Mouse (Mus musculus): ENCODE results near the gene Inpp4b. TPM values are rescaled to one million over a fixed set of nuclear protein-coding genes. Genes with fewer than 3 reads are reported as not detected.

The Inpp4b gene
- polyA plus RNA-seq, 1 experiment = not detected

DNA sequence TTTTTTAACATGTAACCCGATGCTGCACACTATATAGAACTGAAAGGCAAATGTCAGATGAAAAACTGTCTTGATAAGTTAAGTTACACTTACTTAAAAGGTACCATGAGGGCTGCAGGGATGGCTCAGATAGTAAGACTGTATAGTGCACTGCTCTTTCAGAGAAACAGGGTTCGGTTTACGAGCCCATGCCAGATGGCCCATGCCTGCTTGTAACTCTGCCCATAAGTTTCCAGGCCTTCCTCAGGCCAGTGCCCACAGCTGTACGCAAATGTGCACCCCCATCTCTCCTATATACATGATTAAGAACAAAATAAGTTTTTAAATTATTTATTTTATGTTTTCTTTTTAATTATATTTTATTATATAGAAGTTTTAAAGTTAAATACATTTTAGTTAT is 300.7 kb downstream of the Inpp4b start:
- WGBS = 95% methylated on average over 4 of the region's 4 CpGs
- Histone ChIP-seq H3K4me3 (ENCODE audit: insufficient read depth, low read depth, low read length) (no peak overlapping the region), H3K4me1 (ENCODE audit: control insufficient read depth, insufficient read depth, low read length) (no peaks in the 10 kb centered on the region), H3K27ac (ENCODE audit: insufficient read depth, low read depth, low read length) (no peak overlapping the region)
- TF ChIP-seq CTCF (IDR thresholded peaks at IDR 0.05; ENCODE audit: insufficient read depth, low read depth, low read length) (no peak), POLR2A (IDR thresholded peaks at IDR 0.05; ENCODE audit: insufficient read depth, low read depth, low read length) (no peak)

DNA sequence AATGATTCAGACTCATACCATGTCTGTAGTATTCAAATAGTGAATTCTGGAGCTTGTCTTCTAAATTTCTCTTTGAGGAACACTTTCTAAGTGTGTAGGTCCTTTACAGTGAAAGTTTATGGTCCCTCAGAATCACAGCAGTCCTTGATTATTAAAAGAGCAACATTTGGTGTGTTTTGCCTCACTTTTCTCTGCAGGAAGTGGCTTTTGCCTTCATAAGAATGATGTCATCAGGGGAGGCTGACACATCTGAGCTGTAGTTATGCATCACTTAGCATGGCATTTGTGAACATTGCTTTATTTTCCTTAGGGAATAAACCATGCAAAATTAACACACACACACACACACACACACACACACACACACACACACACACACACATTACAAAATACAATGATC is 349.8 kb downstream of the Inpp4b start:
- Histone ChIP-seq H3K4me3 (ENCODE audit: insufficient read depth, low read depth, low read length) (no peak overlapping the region), H3K4me1 (ENCODE audit: control insufficient read depth, insufficient read depth, low read length) (no peaks in the 10 kb centered on the region), H3K27ac (ENCODE audit: insufficient read depth, low read depth, low read length) (no peak overlapping the region)
- TF ChIP-seq POLR2A (IDR thresholded peaks at IDR 0.05; ENCODE audit: insufficient read depth, low read depth, low read length) (no peak), CTCF (IDR thresholded peaks at IDR 0.05; ENCODE audit: insufficient read depth, low read depth, low read length) (no peak)

DNA sequence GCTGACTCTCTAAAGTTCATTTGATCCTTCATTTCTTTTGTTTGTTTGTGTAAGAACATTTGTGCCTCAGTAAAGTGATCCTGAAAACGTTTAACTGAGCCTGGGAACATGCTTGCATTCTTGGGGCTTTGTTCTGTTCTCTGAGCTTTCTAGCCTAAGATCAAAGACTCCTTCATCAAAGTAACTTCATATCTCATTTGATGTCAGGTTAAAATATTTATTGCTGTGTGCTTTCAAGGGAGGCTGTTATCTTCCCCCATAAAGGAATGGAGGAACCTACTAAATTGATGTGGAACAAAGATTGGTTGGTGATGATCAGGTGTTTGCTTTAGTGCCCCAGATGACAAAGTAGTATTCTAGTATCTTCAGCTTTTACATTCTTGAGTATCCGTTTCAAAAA is 352.5 kb downstream of the Inpp4b start:
- 60% methylated on average over 2 of the region's 2 CpGs for WGBS
- TF ChIP-seq CTCF (IDR thresholded peaks at IDR 0.05; ENCODE audit: insufficient read depth, low read depth, low read length) (no peak), POLR2A (IDR thresholded peaks at IDR 0.05; ENCODE audit: insufficient read depth, low read depth, low read length) (no peak)
- H3K4me3 ChIP-seq (ENCODE audit: insufficient read depth, low read depth, low read length) = no peak overlapping the region
- no peaks in the 10 kb centered on the region for H3K4me1 ChIP-seq (ENCODE audit: control insufficient read depth, insufficient read depth, low read length)
- H3K27ac ChIP-seq (ENCODE audit: insufficient read depth, low read depth, low read length) = no peak overlapping the region

DNA sequence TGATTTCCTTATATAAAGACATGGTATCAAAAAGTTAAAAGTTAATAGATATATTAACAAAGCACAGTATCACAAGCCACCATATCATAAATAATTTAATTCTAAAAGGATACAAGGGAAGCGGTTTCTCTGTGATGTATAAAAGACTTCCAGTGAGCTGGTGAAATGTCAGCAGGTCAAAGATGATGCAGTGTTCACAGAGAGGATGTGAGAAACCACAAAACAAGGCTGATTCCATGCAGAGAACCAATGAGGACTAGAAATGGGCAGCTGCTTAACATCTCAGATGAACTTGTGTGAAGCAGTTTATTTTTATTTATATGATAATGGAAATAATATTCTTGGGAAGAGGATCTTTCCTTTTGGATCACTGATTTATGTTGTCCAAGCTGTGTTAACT is 359.7 kb downstream of the Inpp4b start:
- H3K4me3 ChIP-seq (ENCODE audit: insufficient read depth, low read depth, low read length) = no peak overlapping the region
- 96% methylated on average over 1 of the region's 1 CpGs for WGBS
- H3K27ac ChIP-seq (ENCODE audit: insufficient read depth, low read depth, low read length) = no peak overlapping the region
- TF ChIP-seq CTCF (IDR thresholded peaks at IDR 0.05; ENCODE audit: insufficient read depth, low read depth, low read length) = no peak
- TF ChIP-seq POLR2A (IDR thresholded peaks at IDR 0.05; ENCODE audit: insufficient read depth, low read depth, low read length) = no peak
- H3K4me1 ChIP-seq (ENCODE audit: control insufficient read depth, insufficient read depth, low read length) = no peaks in the 10 kb centered on the region

DNA sequence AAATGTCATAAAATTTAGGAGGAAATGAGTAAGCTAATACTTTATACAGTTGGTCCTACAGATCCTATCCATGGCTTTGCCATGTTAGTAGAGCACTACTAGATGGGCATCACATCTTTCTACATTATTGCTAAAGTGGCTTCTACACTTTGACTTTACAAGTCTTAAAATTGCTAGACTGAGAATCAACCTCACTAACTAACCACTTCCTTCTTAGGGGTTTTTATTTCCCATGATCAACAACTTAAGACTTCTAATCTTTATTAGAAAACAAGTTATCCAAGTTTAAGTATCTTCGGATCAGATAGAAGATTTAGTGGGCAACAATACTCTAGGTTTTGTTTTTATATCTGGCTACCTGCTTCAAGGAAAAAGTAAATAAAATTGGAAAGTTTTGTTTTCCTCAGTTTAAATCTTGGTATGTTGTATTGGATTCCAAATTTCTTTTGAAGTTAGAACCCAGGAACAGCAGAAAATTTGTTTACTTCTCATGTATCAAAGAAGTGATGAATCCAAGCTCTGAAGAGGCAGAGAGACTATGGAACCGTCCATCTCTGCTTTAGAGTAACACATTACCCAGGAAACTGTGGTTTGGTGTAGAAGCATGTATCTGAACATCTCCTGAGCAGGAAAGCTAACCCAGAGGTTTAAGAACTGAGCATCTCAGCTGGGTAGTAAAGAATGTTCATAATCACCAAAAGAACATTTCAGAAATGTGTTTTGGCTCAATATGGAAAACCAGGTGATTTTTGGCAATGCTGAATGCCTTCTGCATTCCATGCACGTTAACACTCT is 361.4 kb downstream of the Inpp4b start:
- Histone ChIP-seq H3K27ac (ENCODE audit: insufficient read depth, low read depth, low read length) (no peak overlapping the region), H3K4me3 (ENCODE audit: insufficient read depth, low read depth, low read length) (no peak overlapping the region), H3K4me1 (ENCODE audit: control insufficient read depth, insufficient read depth, low read length) (no peaks in the 10 kb centered on the region)
- WGBS = 80% methylated on average over 3 of the region's 3 CpGs
- TF ChIP-seq CTCF (IDR thresholded peaks at IDR 0.05; ENCODE audit: insufficient read depth, low read depth, low read length) (no peak), POLR2A (IDR thresholded peaks at IDR 0.05; ENCODE audit: insufficient read depth, low read depth, low read length) (no peak)

DNA sequence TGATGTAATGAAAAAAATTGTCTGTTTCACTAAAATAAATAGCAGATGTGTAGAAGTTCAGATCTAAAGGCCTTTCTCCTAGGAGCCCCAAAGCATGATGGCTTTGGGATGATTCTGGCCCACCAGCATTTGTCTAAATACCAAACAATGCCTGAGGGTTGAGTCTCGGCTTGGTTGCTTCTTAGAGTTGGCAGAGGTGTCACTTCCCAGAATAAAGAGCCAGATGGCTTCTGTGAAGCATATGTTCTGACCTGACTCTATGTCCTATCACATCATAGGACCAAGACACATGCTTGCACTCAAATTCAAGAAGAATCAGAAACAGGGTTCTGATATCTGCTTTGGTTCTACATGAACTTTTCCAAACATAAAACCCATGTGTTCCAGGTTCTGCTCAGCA is 365.1 kb downstream of the Inpp4b start:
- 68% methylated on average over 1 of the region's 1 CpGs for WGBS
- Histone ChIP-seq H3K4me3 (ENCODE audit: insufficient read depth, low read depth, low read length) (no peak overlapping the region), H3K4me1 (ENCODE audit: control insufficient read depth, insufficient read depth, low read length) (no peaks in the 10 kb centered on the region), H3K27ac (ENCODE audit: insufficient read depth, low read depth, low read length) (no peak overlapping the region)
- no peak for TF ChIP-seq POLR2A (IDR thresholded peaks at IDR 0.05; ENCODE audit: insufficient read depth, low read depth, low read length)
- TF ChIP-seq CTCF (IDR thresholded peaks at IDR 0.05; ENCODE audit: insufficient read depth, low read depth, low read length) = no peak

DNA sequence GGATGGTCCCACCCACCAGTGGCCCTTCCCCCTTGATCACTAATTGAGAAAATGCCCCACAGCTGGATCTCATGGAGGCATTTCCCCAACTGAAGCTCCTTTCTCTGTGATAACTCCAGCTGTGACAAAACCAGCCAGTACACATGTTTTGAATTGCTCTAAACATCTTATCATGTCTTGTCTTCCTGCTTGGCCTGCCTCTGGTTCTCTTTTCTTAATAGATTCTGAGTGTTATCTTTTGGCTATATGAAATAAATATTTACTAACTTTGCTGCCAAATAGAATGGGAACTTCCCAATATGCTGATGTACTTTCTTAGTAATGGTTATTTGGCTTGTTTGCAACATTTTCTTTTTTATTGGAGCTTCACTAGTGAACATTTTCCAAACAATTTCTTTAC is 389.0 kb downstream of the Inpp4b start:
- Histone ChIP-seq H3K4me1 (ENCODE audit: control insufficient read depth, insufficient read depth, low read length) (no peaks in the 10 kb centered on the region), H3K27ac (ENCODE audit: insufficient read depth, low read depth, low read length) (no peak overlapping the region), H3K4me3 (ENCODE audit: insufficient read depth, low read depth, low read length) (no peak overlapping the region)
- no peak for TF ChIP-seq POLR2A (IDR thresholded peaks at IDR 0.05; ENCODE audit: insufficient read depth, low read depth, low read length)

DNA sequence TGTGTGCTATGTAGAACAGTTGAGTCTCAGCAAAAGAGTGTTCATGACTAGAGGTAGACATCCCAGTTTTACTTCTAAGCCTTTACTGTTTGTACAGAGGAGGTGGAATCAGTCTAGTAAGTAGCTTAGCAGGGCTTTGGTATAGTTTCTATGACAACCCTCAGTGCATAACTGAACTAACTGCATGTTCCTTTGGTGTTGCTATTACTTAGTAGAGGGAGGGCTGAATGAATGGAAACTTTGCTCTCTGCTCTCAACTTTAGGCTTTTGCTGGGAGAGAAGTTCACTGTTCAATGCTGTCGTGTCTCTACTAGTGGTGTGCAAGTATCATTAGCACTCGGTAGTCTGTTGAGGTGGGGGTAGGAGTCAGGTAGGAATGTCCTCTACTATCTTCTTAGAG is 393.3 kb downstream of the Inpp4b start:
- 65% methylated on average over 2 of the region's 2 CpGs for WGBS
- TF ChIP-seq CTCF (IDR thresholded peaks at IDR 0.05; ENCODE audit: insufficient read depth, low read depth, low read length) = no peak
- no peak for TF ChIP-seq POLR2A (IDR thresholded peaks at IDR 0.05; ENCODE audit: insufficient read depth, low read depth, low read length)
- H3K27ac ChIP-seq (ENCODE audit: insufficient read depth, low read depth, low read length) = no peak overlapping the region

DNA sequence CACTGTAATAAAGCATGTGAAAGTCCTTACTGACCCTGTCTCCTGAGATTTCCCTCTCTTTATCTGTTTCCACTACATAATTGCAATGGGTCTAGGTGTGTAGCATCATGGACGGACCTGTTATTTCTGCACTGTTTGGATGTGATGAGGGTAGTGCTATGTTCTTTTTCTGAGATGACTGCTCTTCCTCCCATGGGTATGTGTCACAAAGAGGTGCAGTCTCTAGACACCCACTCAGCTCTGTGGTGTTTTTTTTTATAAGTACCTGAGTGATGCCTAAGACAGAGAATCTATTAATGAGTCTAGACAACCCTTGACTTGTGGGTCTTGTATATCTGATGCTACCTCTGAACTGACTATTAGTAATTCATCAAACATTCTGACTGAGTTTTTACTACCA is 393.7 kb downstream of the Inpp4b start:
- TF ChIP-seq POLR2A (IDR thresholded peaks at IDR 0.05; ENCODE audit: insufficient read depth, low read depth, low read length) (no peak), CTCF (IDR thresholded peaks at IDR 0.05; ENCODE audit: insufficient read depth, low read depth, low read length) (no peak)
- H3K4me3 ChIP-seq (ENCODE audit: insufficient read depth, low read depth, low read length) = no peak overlapping the region
- H3K27ac ChIP-seq (ENCODE audit: insufficient read depth, low read depth, low read length) = no peak overlapping the region
- WGBS = 94% methylated on average over 1 of the region's 1 CpGs
- H3K4me1 ChIP-seq (ENCODE audit: control insufficient read depth, insufficient read depth, low read length) = no peaks in the 10 kb centered on the region

More for the DNA sequence above, 393.3 kb downstream of the Inpp4b start:
- Histone ChIP-seq H3K4me3 (ENCODE audit: insufficient read depth, low read depth, low read length) (no peak overlapping the region), H3K4me1 (ENCODE audit: control insufficient read depth, insufficient read depth, low read length) (no peaks in the 10 kb centered on the region)

DNA sequence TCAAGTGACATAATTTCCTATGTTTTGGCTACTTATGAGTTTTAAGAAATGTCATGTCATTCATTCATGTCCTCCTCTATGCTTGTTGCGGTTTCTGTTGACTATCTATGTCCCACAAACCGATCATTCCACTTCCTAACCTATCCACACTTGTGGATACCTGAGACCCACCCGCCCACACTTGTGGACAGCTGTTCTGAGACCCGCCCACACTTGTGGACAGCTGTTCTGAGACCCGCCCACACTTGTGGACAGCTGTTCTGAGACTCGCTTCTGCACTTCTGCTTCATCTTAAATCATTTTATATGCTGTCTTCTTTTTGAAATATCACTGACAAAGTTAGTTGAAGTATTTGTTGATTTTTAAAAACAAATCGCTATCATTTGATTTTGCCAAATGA is 400.2 kb downstream of the Inpp4b start:
- no peak overlapping the region for H3K27ac ChIP-seq (ENCODE audit: insufficient read depth, low read depth, low read length)
- TF ChIP-seq CTCF (IDR thresholded peaks at IDR 0.05; ENCODE audit: insufficient read depth, low read depth, low read length) = no peak
- WGBS = 96% methylated on average over 7 of the region's 7 CpGs

More for the DNA sequence above, 400.2 kb downstream of the Inpp4b start:
- H3K4me3 ChIP-seq (ENCODE audit: insufficient read depth, low read depth, low read length) = no peak overlapping the region
- no peaks in the 10 kb centered on the region for H3K4me1 ChIP-seq (ENCODE audit: control insufficient read depth, insufficient read depth, low read length)

Data from olfactory bulb, adult 2 months (tissue).